Mouse (Mus musculus) lung, postnatal 0 days (tissue): ENCODE results near the gene Lmln. TPM values are rescaled to one million over a fixed set of nuclear protein-coding genes. Genes with fewer than 3 reads are reported as not detected.
A peak's percentile ranks its signal among the peaks of the same experiment; 100 is the strongest.
"Not testable (repeated sequence)": the region's sequence is repeated elsewhere in the genome, so short reads cannot be mapped to it uniquely, and the experiment has no call there.

Experiments used
- ATAC-seq: fragments of 200-750 bp; cut with Nextera tagmentation; 2 replicates; pipeline ENCODE4 v1.8.0; 2017; ENCODE audit warnings: moderate library complexity
- DNase-seq: peaks from one replicate; pipeline ENCODE4 v3.0.0-alpha.2; 2016; ENCODE audit warnings: low spot score
- H3K27ac ChIP-seq: fragments of 300-500 bp; sonication (generic); 2 replicates; pipeline ENCODE4 v1.5.1; 2014; ENCODE audit warnings: antibody characterized with exemption, mild to moderate bottlenecking, low read length, mixed read lengths
- H3K27me3 ChIP-seq: fragments of 300-500 bp; sonication (generic); replicated peaks from 2 replicates; pipeline ENCODE4 v1.6.1; 2014; ENCODE audit warnings: low read length, mixed read lengths; ENCODE audit not compliant: insufficient read depth
- H3K36me3 ChIP-seq: fragments of 300-500 bp; sonication (generic); 2 replicates; pipeline ENCODE4 v1.6.1; 2014; ENCODE audit warnings: low read length, mixed read lengths; ENCODE audit not compliant: insufficient read depth
- H3K4me1 ChIP-seq: fragments of 300-500 bp; sonication (generic); 2 replicates; pipeline ENCODE4 v1.6.1; 2014; ENCODE audit warnings: antibody characterized with exemption, low read depth, low read length, mixed read lengths; ENCODE audit not compliant: insufficient read depth
- H3K4me2 ChIP-seq: fragments of 300-500 bp; sonication (generic); replicated peaks from 2 replicates; pipeline ENCODE4 v1.6.1; 2014; ENCODE audit warnings: low read depth, mild to moderate bottlenecking, low read length, moderate library complexity, mixed read lengths
- H3K4me3 ChIP-seq: fragments of 300-500 bp; sonication (generic); 2 replicates; pipeline ENCODE4 v1.5.1; 2014; ENCODE audit warnings: low read depth, low read length
- H3K9ac ChIP-seq: fragments of 300-500 bp; sonication (generic); replicated peaks from 2 replicates; pipeline ENCODE4 v1.6.1; 2014; ENCODE audit warnings: low read depth, mild to moderate bottlenecking
- H3K9me3 ChIP-seq: fragments of 300-500 bp; sonication (generic); 2 replicates; pipeline ENCODE4 v1.6.1; 2016; ENCODE audit warnings: low read length, mixed read lengths
- CTCF ChIP-seq: IDR thresholded peaks from 2 replicates; pipeline ENCODE4 v1.5.1; 2016; ENCODE audit warnings: antibody characterized with exemption, mild to moderate bottlenecking
- EP300 ChIP-seq: IDR thresholded peaks from 2 replicates; pipeline ENCODE4 v1.6.1; 2016; ENCODE audit warnings: antibody characterized with exemption, mild to moderate bottlenecking, control low read depth
- WGBS: fragments of 180-500 bp; shearing (Covaris S2); extraction: QIAGEN DNeasy Blood & Tissue Kit; methylation state at CpG from one replicate; pipeline ENCODE4 v1.1.7; 2014; 5-methylcytosine and 5-hydroxymethylcytosine counted together
- polyA plus RNA-seq: library from polyadenylated mRNA; unstranded; fragments of >200 nt; fragmentation: Nextera tagmentation; extraction: Ambion mirVana; gene quantifications from 2 replicates; pipeline ENCODE4 v1.2.1, GENCODE M21; 2015

Gene Lmln
- polyA plus RNA-seq, 1 experiment from 2014 or later, result 1.1 TPM

- 41% methylated on average over 1 of the region's 1 CpGs for WGBS
- no peak overlapping the region for H3K27ac ChIP-seq
- ATAC-seq, result no peak
- H3K4me1 ChIP-seq, result no peaks in the 10 kb centered on the region
- H3K27me3 ChIP-seq, result no peaks in the 10 kb centered on the region
- no peak overlapping the region for H3K4me3 ChIP-seq
- no peak overlapping the region for H3K4me2 ChIP-seq
- TF ChIP-seq EP300, result no peak
- no peak for TF ChIP-seq CTCF
- no peaks in the 10 kb centered on the region for H3K36me3 ChIP-seq
- no peaks in the 10 kb centered on the region for H3K9me3 ChIP-seq
- no peak for DNase-seq
- no peak overlapping the region for H3K9ac ChIP-seq
Measured at GRCm38 (mm10) chr16:33042682-33043081, 19.6 kb upstream of the Lmln start.

- WGBS, result 58% methylated on average over 2 of the region's 2 CpGs
- H3K4me2 ChIP-seq, result no peak overlapping the region
- H3K27ac ChIP-seq, result no peak overlapping the region
- no peaks in the 10 kb centered on the region for H3K36me3 ChIP-seq
- no peak for TF ChIP-seq CTCF
- peak; percentile 44; the same call in 1 of the 2 replicates for ATAC-seq
- no peak overlapping the region for H3K9ac ChIP-seq
- no peaks in the 10 kb centered on the region for H3K27me3 ChIP-seq
- no peaks in the 10 kb centered on the region for H3K4me1 ChIP-seq
- H3K4me3 ChIP-seq, result no peak overlapping the region
- H3K9me3 ChIP-seq, result no peaks in the 10 kb centered on the region
- DNase-seq, result peak; percentile 22
Measured at GRCm38 (mm10) chr16:33043268-33043667, 19.1 kb upstream of the Lmln start.

GRCm38 (mm10) chr16:33048004-33048403 is 14.3 kb upstream of the Lmln start:
- H3K9me3 ChIP-seq, result no peaks in the 10 kb centered on the region
- no peaks in the 10 kb centered on the region for H3K27me3 ChIP-seq
- ATAC-seq, result no peak
- no peak overlapping the region for H3K4me2 ChIP-seq
- no peak overlapping the region for H3K27ac ChIP-seq
- TF ChIP-seq CTCF (no peak), EP300 (no peak)
- WGBS, result 97% methylated on average over 1 of the region's 1 CpGs
- H3K9ac ChIP-seq, result no peak overlapping the region
- no peaks in the 10 kb centered on the region for H3K36me3 ChIP-seq
- no peaks in the 10 kb centered on the region for H3K4me1 ChIP-seq
- H3K4me3 ChIP-seq, result no peak overlapping the region
- no peak for DNase-seq

DNA sequence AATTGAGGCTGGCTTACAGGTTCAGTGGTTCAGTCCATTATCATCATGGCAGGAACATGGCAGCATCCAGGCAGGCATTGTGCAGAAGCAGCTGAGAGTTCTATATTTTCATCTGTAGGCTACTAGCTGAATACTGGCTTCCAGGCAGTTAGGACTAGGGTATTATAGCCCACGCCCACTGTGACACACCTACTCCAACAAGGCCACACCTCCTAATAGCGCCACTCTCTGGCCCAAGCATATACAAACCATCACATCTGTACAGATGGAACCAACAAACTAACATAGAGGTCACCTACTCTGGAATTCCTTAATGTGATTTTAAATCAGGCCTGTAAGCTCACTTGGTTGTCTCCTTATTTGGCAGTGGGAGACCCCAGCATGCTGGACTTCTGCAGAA is 13.6 kb upstream of the Lmln start:
- no peak for ATAC-seq
- Histone ChIP-seq H3K4me3 (no peak overlapping the region), H3K27ac (no peak overlapping the region), H3K36me3 (no peaks in the 10 kb centered on the region), H3K4me1 (no peaks in the 10 kb centered on the region), H3K27me3 (no peaks in the 10 kb centered on the region), H3K4me2 (no peak overlapping the region), H3K9ac (no peak overlapping the region), H3K9me3 (no peaks in the 10 kb centered on the region)
- TF ChIP-seq CTCF (no peak), EP300 (no peak)
- WGBS, result 45% methylated on average over 2 of the region's 2 CpGs
- no peak for DNase-seq

DNA sequence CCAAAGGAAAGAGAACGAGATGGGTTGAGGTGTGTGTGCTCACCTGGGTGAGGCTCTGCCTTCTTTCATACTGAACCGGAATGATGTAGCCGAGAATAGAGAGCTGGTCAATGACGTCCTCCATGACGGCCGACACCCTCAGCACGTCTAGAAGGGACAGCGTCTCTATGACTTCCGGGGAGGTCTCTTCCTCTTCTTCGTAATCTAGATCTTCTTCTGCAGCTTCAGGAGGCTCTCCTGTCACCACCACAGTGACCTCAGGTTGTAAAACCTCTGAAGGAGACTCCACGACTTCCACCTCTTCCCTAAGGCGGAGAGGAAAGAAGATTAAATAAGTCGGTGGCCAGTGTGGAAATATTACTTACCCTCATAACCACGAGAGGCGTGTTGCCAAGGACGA is 12.5 kb upstream of the Lmln start:
- Histone ChIP-seq H3K9me3 (no peaks in the 10 kb centered on the region), H3K27me3 (no peaks in the 10 kb centered on the region), H3K27ac (no peak overlapping the region), H3K4me3 (no peak overlapping the region), H3K9ac (no peak overlapping the region), H3K4me1 (no peaks in the 10 kb centered on the region), H3K4me2 (no peak overlapping the region), H3K36me3 (no peaks in the 10 kb centered on the region)
- DNase-seq (no peak), ATAC-seq (no peak)
- TF ChIP-seq EP300, result no peak
- TF ChIP-seq CTCF, result no peak
- WGBS, result 82% methylated on average over 16 of the region's 16 CpGs

GRCm38 (mm10) chr16:33053141-33053540 is 9.2 kb upstream of the Lmln start:
- WGBS, result 54% methylated on average over 5 of the region's 5 CpGs

DNA sequence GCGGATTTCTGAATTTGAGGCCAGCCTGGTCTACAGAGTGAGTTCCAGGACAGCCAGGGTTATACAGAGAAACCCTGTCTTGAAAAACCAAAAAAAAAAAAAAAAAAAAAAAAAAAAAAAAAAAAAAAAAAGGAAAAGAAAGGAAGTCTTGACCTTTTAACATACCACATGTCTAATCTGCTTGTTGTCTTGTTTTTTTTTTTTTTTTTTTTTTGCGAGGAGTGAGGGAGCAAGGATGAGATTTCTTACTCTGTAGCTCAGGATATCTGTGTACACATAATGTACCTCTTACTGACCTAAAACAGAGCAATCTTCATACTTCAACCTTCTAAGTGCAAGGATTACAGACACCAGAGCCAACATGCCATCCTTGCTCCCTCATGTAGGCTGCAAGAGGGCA is 7.4 kb upstream of the Lmln start:
- not testable (repeated sequence) for DNase-seq, H3K9ac ChIP-seq, ATAC-seq, H3K36me3 ChIP-seq, H3K4me1 ChIP-seq, H3K27me3 ChIP-seq, H3K9me3 ChIP-seq, H3K4me2 ChIP-seq, H3K4me3 ChIP-seq, H3K27ac ChIP-seq
- 65% methylated on average over 2 of the region's 2 CpGs for WGBS

More at GRCm38 (mm10) chr16:33053141-33053540, 9.2 kb upstream of the Lmln start:
- Histone ChIP-seq H3K4me1 (peaks cover 4% of the 10 kb centered on the region; the same call in 1 of the 2 replicates), H3K36me3 (peaks cover 3% of the 10 kb centered on the region; the same call in 1 of the 2 replicates), H3K9ac (no peak overlapping the region), H3K9me3 (no peaks in the 10 kb centered on the region), H3K4me3 (no peak overlapping the region), H3K27me3 (no peaks in the 10 kb centered on the region), H3K4me2 (no peak overlapping the region), H3K27ac (no peak overlapping the region)
- no peak for ATAC-seq
- no peak for DNase-seq
- no peak for TF ChIP-seq EP300
- TF ChIP-seq CTCF, result no peak
